Mouse (Mus musculus) limb, embryonic 11.5 days (tissue): Measurements from ENCODE around the gene Epb41. TPM values are rescaled to one million over a fixed set of nuclear protein-coding genes. Genes with fewer than 3 reads are reported as not detected.

Experiments used
- ATAC-seq: fragments of 200-750 bp; cut with Nextera tagmentation; 2 replicates; pipeline ENCODE4 v1.8.0; 2017; ENCODE audit warnings: low read depth; ENCODE audit not compliant: insufficient number of reproducible peaks, low FRiP score, low TSS enrichment
- DNase-seq: peaks from one replicate; pipeline ENCODE4 v3.0.0-alpha.2; 2015; ENCODE audit warnings: low spot score
- H3K27ac ChIP-seq: fragments of 300-500 bp; sonication (generic); replicated peaks from 2 replicates; pipeline ENCODE4 v1.5.1; 2014; ENCODE audit warnings: low read depth, mild to moderate bottlenecking, low read length
- H3K27me3 ChIP-seq: fragments of 300-500 bp; sonication (generic); 2 replicates; pipeline ENCODE4 v1.6.1; 2014; ENCODE audit warnings: mild to moderate bottlenecking, low read length, mixed read lengths; ENCODE audit not compliant: control insufficient read depth, insufficient read depth
- H3K36me3 ChIP-seq: fragments of 300-500 bp; sonication (generic); 2 replicates; pipeline ENCODE4 v1.6.1; 2014; ENCODE audit warnings: mild to moderate bottlenecking, low read length, moderate library complexity, mixed read lengths; ENCODE audit not compliant: control insufficient read depth, insufficient read depth
- H3K4me1 ChIP-seq: fragments of 300-500 bp; sonication (generic); 2 replicates; pipeline ENCODE4 v1.6.1; 2014; ENCODE audit warnings: low read length, mixed read lengths; ENCODE audit not compliant: control insufficient read depth, insufficient read depth
- H3K4me2 ChIP-seq: fragments of 300-500 bp; sonication (generic); 2 replicates; pipeline ENCODE4 v1.6.1; 2014; ENCODE audit warnings: low read depth, mild to moderate bottlenecking, moderate library complexity; ENCODE audit not compliant: severe bottlenecking
- H3K4me3 ChIP-seq: fragments of 300-500 bp; sonication (generic); 2 replicates; pipeline ENCODE4 v1.5.1; 2014; ENCODE audit warnings: low read depth, low read length
- H3K9ac ChIP-seq: fragments of 300-500 bp; sonication (generic); 2 replicates; pipeline ENCODE4 v1.6.1; 2014; ENCODE audit warnings: mild to moderate bottlenecking, low read length
- H3K9me3 ChIP-seq: fragments of 300-500 bp; sonication (generic); 2 replicates; pipeline ENCODE4 v1.6.1; 2016; ENCODE audit warnings: low read length; ENCODE audit not compliant: control insufficient read depth
- WGBS: fragments of 180-500 bp; shearing (Covaris S2); extraction: QIAGEN DNeasy Blood & Tissue Kit; methylation state at CpG from one replicate; pipeline ENCODE4 v1.1.7; 2014; 5-methylcytosine and 5-hydroxymethylcytosine counted together
- polyA plus RNA-seq: library from polyadenylated mRNA; unstranded; fragments of >200 nt; fragmentation: Nextera tagmentation; extraction: Ambion mirVana; gene quantifications from 2 replicates; pipeline ENCODE4 v1.2.1, GENCODE M21; 2014

Gene Epb41
- polyA plus RNA-seq, 1 experiment from 2014 or later, result 107 TPM

DNA sequence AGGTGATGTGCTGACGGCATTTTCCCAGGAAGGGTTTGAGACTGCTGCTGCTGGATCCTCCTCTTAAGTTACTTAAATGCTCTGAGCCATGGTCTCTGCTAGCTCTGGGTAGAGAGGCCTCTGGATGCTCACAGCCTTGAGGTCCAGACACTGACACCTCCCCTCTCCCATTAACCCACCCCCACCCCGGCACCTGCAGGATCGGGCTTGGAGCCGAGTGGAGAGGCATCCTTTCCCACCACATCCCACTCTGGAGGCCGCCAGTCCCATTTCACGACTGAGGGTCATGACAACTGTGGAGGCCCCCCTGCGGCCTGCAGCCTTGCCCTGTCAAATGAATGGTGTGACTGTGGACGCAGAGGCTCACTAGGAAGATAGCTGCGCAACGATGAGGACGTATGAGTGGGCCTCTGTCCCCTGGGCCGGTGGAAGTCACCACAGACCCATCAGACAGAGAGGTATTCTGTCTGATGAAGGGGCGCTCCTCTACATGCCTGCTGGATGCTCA is 159.2 kb downstream of the Epb41 start:
- DNase-seq (no peak), ATAC-seq (no peak)
- peaks cover 9% of the 10 kb centered on the region; the same call in 1 of the 2 replicates for H3K27me3 ChIP-seq
- WGBS, result 19% methylated on average over 13 of the region's 13 CpGs
- no peaks in the 10 kb centered on the region for H3K36me3 ChIP-seq
- H3K4me3 ChIP-seq, result no peak overlapping the region
- H3K4me2 ChIP-seq, result peak overlapping the region; percentile 54
- no peak overlapping the region for H3K9ac ChIP-seq
- peaks cover 54% of the 10 kb centered on the region for H3K4me1 ChIP-seq
- H3K9me3 ChIP-seq, result no peaks in the 10 kb centered on the region
- no peak overlapping the region for H3K27ac ChIP-seq

DNA sequence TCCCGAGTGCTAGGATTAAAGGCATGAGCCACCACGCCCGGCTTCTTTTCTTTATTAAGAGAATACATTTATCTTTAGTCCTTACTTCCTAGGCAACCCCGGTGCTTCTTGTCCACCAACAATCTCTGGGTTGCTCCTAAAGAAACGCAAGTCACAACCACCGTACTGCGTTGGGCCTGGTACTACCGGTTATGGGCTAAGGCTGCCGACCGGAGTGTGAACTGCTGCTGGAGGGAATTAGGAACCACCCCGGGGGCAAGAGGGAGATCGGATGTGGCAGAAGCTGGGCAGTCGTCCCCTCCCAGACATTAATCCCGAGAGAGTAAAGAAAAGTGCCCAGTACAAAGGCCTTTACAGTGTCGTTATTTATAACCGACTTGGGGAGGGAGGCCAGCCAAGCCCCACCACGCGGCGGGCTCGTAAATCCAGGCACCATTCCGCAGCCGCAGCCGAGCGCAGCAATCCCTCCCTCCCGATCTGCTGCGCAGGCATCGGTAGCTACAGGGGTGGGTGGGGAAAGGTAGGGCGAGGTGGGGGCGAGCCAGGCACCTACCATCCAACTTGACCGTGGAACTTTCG is 160.1 kb downstream of the Epb41 start:
- Histone ChIP-seq H3K9ac (peak overlapping the region; percentile 47), H3K36me3 (no peaks in the 10 kb centered on the region), H3K27me3 (peaks cover 9% of the 10 kb centered on the region; the same call in 1 of the 2 replicates), H3K4me3 (peak overlapping the region; percentile 14), H3K4me1 (peaks cover 54% of the 10 kb centered on the region), H3K4me2 (peak overlapping the region; percentile 54), H3K9me3 (no peaks in the 10 kb centered on the region), H3K27ac (no peak overlapping the region)
- under 1% methylated on average over 31 of the region's 31 CpGs for WGBS
- peak; percentile 76 for DNase-seq
- ATAC-seq, result no peak

DNA sequence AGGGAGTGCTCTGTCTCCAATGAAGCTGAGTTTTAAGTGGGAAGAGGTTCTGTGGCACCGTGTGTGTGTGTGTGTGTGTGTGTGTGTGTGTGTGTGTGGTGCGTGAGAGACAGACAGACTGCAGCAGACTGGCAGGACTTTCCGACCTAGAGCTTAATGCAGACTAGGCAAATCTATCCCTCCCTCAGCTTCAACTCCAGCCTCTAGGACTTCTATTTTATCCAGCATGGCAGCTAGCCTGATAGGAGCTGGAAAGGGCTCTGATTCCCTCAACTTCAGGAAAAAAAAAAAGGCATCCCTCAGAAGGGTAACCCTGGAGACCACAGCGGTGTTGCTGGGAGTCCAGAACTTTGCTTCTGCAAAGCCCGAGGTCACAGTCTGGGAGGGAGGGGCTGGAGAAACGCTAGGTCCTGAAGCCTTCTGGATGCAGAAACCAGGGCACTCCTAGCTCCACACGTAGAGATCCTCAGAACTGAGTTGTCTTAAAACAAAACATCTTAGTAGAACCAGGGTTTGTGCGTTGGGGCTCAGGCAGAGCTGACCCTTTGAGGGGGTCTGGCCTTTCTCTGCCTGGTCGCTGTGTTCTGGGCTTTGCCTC is 161.0 kb downstream of the Epb41 start:
- DNase-seq (peak; percentile 48), ATAC-seq (no peak)
- WGBS, result 4% methylated on average over 9 of the region's 9 CpGs
- H3K27me3 ChIP-seq, result peaks cover 7% of the 10 kb centered on the region; the same call in 1 of the 2 replicates
- H3K4me3 ChIP-seq, result no peak overlapping the region
- no peaks in the 10 kb centered on the region for H3K9me3 ChIP-seq
- peaks cover 51% of the 10 kb centered on the region for H3K4me1 ChIP-seq
- no peak overlapping the region for H3K27ac ChIP-seq
- H3K36me3 ChIP-seq, result no peaks in the 10 kb centered on the region
- no peak overlapping the region for H3K4me2 ChIP-seq
- no peak overlapping the region for H3K9ac ChIP-seq

DNA sequence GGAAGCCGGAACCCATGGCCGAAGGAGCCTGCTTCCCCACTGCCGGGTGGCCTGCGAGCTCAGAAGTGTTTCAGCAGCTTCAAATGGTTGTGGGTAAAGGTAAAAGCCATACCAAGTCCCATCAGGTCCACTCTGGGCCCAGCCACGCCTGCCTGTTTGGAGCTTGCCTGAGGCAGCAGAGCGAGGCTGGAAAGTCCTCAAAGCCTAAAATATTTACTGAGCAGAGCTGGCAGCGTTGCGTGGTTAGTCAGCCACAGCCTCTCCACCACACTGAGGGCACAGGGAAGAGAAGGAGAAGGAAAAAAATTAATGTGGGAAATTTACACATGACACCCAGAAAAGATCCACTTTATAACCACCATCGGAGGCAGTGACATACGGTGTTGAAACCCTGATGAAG is 161.6 kb downstream of the Epb41 start:
- H3K4me1 ChIP-seq, result peaks cover 44% of the 10 kb centered on the region

DNA sequence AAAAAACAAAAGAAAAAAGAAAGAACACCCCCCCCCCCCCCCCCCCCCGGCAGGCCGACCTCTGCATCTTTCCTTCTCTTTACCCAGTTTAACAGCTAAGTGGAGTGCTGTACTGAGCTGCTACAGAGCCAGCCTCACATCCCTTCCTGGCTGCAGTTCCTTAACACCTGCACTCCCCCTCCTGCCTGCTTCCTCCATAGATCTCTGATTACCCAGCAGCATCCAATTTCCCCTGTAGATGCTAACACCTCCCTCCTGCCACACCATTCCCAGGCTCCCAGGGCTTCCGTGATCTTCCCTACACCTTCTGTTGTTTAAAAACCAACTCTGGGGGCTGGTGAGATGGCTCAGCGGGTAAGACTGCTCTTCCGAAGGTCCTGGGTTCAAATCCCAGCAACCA is 163.6 kb downstream of the Epb41 start:
- H3K9me3 ChIP-seq, result no peaks in the 10 kb centered on the region
- no peak overlapping the region for H3K27ac ChIP-seq
- ATAC-seq, result no peak
- H3K4me2 ChIP-seq, result no peak overlapping the region
- H3K27me3 ChIP-seq, result peaks cover 7% of the 10 kb centered on the region; the same call in 1 of the 2 replicates
- no peak for DNase-seq
- peaks cover 34% of the 10 kb centered on the region for H3K4me1 ChIP-seq
- no peak overlapping the region for H3K4me3 ChIP-seq
- H3K36me3 ChIP-seq, result no peaks in the 10 kb centered on the region
- 23% methylated on average over 4 of the region's 5 CpGs for WGBS
- H3K9ac ChIP-seq, result no peak overlapping the region

More for the DNA sequence above, 161.6 kb downstream of the Epb41 start:
- Histone ChIP-seq H3K9ac (no peak overlapping the region), H3K4me2 (no peak overlapping the region), H3K9me3 (no peaks in the 10 kb centered on the region), H3K4me3 (no peak overlapping the region), H3K27ac (no peak overlapping the region), H3K36me3 (no peaks in the 10 kb centered on the region), H3K27me3 (peaks cover 7% of the 10 kb centered on the region; the same call in 1 of the 2 replicates)
- DNase-seq (no peak), ATAC-seq (no peak)
- WGBS, result 41% methylated on average over 10 of the region's 10 CpGs

DNA sequence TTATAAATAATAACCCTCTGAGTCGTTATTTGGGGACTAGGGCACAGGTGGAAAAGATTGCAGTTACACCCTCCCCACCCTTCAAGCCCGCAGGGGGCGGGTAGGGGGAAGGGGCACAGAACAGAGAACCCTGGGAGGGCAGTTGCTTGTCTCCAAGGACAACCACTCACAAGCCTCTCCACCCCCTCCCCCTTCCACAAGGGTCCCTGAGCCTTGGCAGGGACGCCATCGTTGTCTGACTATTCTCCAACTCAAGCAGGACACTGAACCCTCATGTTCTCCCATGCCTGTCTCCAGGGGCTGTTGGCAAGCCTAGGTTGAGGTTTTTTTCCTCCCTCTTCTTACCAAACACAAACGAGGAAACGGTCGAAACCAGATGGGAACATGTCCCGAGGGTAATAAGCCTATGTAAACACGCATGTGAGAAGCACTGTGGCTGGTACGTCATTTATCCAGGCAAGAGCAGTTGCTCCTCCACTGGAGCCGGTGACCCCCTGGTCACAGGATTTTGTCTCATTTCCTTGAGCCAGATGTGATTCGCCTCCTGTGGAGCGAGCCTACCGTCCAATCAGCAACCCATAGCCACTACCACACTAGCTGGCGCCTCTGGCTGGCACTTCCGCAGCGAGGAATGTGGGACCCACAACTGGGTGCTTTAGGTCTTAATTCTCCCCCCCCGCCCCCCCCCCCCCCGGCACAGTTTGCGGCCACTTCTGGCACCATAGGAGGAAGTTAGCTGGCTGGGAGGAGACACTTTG is 164.7 kb downstream of the Epb41 start:
- peak; percentile 65 for DNase-seq
- Histone ChIP-seq H3K27me3 (peaks cover 7% of the 10 kb centered on the region; the same call in 1 of the 2 replicates), H3K27ac (peak overlapping the region; percentile 11; the same call in 1 of the 2 replicates), H3K36me3 (no peaks in the 10 kb centered on the region), H3K4me3 (no peak overlapping the region), H3K9me3 (no peaks in the 10 kb centered on the region), H3K4me2 (peak overlapping the region; percentile 20), H3K9ac (no peak overlapping the region), H3K4me1 (peaks cover 25% of the 10 kb centered on the region)
- 4% methylated on average over 19 of the region's 21 CpGs for WGBS
- ATAC-seq, result no peak

DNA sequence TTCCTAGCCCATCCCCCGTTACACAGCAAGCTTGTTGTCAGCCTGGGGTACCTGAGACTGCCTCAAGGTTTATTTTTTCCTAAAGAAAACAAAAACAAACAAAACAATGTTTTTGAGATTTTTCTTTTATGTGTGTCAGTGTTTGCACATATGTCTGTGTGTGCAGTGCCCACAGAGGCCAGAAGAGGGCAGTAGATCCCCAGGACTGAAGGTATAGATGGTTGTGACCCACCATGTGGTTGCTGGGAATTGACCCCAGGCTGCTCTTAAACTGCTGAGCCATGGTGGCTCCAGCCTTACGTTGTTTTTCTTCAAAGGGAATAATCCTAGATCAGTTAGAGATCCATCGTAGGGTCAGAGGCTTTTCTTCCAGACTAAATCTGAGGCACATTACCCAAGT is 167.2 kb downstream of the Epb41 start:
- H3K36me3 ChIP-seq, result 0 out of 2 replicates have a peak, but pooled peaks cover 4% of the 10 kb centered on the region
- 90% methylated on average over 3 of the region's 3 CpGs for WGBS
- no peak for ATAC-seq

DNA sequence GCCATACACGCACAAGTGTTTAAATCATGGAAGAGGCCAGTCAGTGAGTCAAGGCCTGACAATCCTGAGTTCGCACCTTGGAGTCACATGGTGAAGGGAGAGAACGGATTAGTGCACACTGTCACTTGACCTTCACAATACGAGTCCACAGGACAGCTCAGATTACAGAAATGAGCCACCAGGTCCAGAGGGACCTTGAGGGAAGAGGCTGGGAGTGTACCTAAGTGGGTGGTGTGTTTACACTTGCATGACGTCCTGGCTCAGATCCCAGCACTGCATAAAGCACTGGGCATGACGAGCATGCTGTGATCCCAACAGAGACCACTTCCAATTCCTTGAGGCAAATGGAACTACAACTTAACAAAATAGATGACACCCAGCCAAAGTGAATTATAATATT is 168.7 kb downstream of the Epb41 start:
- Histone ChIP-seq H3K4me3 (no peak overlapping the region), H3K36me3 (peaks cover 11% of the 10 kb centered on the region; the same call in 1 of the 2 replicates), H3K4me1 (peaks cover 15% of the 10 kb centered on the region), H3K9ac (no peak overlapping the region), H3K27ac (no peak overlapping the region), H3K4me2 (no peak overlapping the region), H3K9me3 (no peaks in the 10 kb centered on the region), H3K27me3 (no peaks in the 10 kb centered on the region)
- DNase-seq (no peak), ATAC-seq (no peak)
- 82% methylated on average over 6 of the region's 6 CpGs for WGBS

More for the DNA sequence above, 167.2 kb downstream of the Epb41 start:
- no peaks in the 10 kb centered on the region for H3K9me3 ChIP-seq
- no peak overlapping the region for H3K9ac ChIP-seq
- peak; percentile 51 for DNase-seq
- H3K4me1 ChIP-seq, result peaks cover 15% of the 10 kb centered on the region
- no peak overlapping the region for H3K4me2 ChIP-seq
- H3K27me3 ChIP-seq, result peaks cover 3% of the 10 kb centered on the region; the same call in 1 of the 2 replicates
- no peak overlapping the region for H3K4me3 ChIP-seq
- no peak overlapping the region for H3K27ac ChIP-seq
